Mouse (Mus musculus) heart, embryonic 14.5 days (tissue): ENCODE data around the gene Palm2. TPM values are rescaled to one million over a fixed set of nuclear protein-coding genes. Genes with fewer than 3 reads are reported as not detected.

ENCODE experiments used
- ATAC-seq: fragments of 200-750 bp; cut with Nextera tagmentation; 2 replicates; pipeline ENCODE4 v1.8.0; 2017; ENCODE audit warnings: low read depth, moderate TSS enrichment; ENCODE audit not compliant: insufficient number of reproducible peaks, insufficient read depth, low FRiP score
- H3K27ac ChIP-seq, 2 experiments: fragments of 200-500 bp in 1 of 2; fragments of 300-500 bp in 1 of 2; sonication (generic) in 1 of 2; replicated peaks in 1 of 2; 2 replicates each; pipeline ENCODE4 v1.5.1; 2012 to 2014; ENCODE audit warnings: low read depth in 2 of 2, low read length in 2 of 2, control low read depth in 1 of 2, mild to moderate bottlenecking in 1 of 2, mixed read lengths in 1 of 2; ENCODE audit not compliant: control insufficient read depth in 1 of 2, insufficient read depth in 1 of 2
- H3K27me3 ChIP-seq: fragments of 300-500 bp; sonication (generic); 2 replicates; pipeline ENCODE4 v1.6.1; 2014; ENCODE audit warnings: mild to moderate bottlenecking, low read length, control low read depth; ENCODE audit not compliant: control insufficient read depth, insufficient read depth
- H3K36me3 ChIP-seq: fragments of 300-500 bp; sonication (generic); 2 replicates; pipeline ENCODE4 v1.6.1; 2014; ENCODE audit warnings: mild to moderate bottlenecking, control low read depth, low read length, mixed read lengths; ENCODE audit not compliant: control insufficient read depth, insufficient read depth
- H3K4me1 ChIP-seq, 2 experiments: fragments of 200-500 bp in 1 of 2; fragments of 300-500 bp in 1 of 2; sonication (generic) in 1 of 2; 2 replicates each; pipeline ENCODE4 v1.6.1; 2012 to 2014; ENCODE audit warnings: low read length in 2 of 2, control low read depth in 1 of 2, mixed read lengths in 1 of 2; ENCODE audit not compliant: control insufficient read depth in 2 of 2, insufficient read depth in 2 of 2
- H3K4me2 ChIP-seq: fragments of 300-500 bp; sonication (generic); 2 replicates; pipeline ENCODE4 v1.6.1; 2014; ENCODE audit warnings: mild to moderate bottlenecking, low read length
- H3K4me3 ChIP-seq, 2 experiments: fragments of 200-500 bp in 1 of 2; fragments of 300-500 bp in 1 of 2; sonication (generic) in 1 of 2; 2 replicates each; pipeline ENCODE4 v1.5.1; 2012 to 2014; ENCODE audit warnings: low read length in 2 of 2, mild to moderate bottlenecking in 2 of 2, control low read depth in 1 of 2, low read depth in 1 of 2, moderate library complexity in 1 of 2; ENCODE audit not compliant: control insufficient read depth in 1 of 2, insufficient read depth in 1 of 2
- H3K9ac ChIP-seq: fragments of 300-500 bp; sonication (generic); 2 replicates; pipeline ENCODE4 v1.6.1; 2014; ENCODE audit warnings: mild to moderate bottlenecking, low read length
- H3K9me3 ChIP-seq: fragments of 300-500 bp; sonication (generic); 2 replicates; pipeline ENCODE4 v1.6.1; 2016; ENCODE audit warnings: low read length, control low read depth; ENCODE audit not compliant: control insufficient read depth
- WGBS: fragments of 180-500 bp; shearing (Covaris S2); extraction: QIAGEN DNeasy Blood & Tissue Kit; methylation state at CpG from one replicate; pipeline ENCODE4 v1.1.7; 2014; 5-methylcytosine and 5-hydroxymethylcytosine counted together
- polyA plus RNA-seq: library from polyadenylated mRNA; unstranded; fragments of >200 nt; fragmentation: Nextera tagmentation; extraction: Ambion mirVana; gene quantifications from 2 replicates; pipeline ENCODE4 v1.2.1, GENCODE M21; 2014

The Palm2 gene
- polyA plus RNA-seq, 1 experiment from 2014 or later: 21.0 TPM

DNA sequence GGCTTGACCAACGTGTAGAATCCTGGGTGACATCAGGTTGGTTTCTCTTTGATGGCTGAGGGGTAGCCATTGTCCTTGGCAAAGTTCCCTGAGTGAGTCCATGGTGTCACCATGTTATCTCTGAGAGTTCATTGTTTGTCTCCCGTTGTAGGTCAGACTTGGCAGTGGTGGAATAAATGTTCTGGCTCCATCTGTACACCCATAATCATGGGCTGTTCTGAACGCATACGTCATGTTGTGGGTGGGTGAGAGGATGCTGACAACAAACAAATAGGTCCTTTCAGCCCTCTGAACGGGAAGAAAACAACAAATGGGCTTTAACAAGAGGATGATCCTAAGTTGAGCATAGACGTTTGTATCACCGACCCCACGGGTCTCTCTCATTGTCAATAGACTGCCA is 5.7 kb upstream of the Palm2 start:
- Histone ChIP-seq H3K4me3 (no peak overlapping the region), H3K4me2 (no peak overlapping the region), H3K9ac (no peak overlapping the region), H3K27ac (no peak overlapping the region), H3K36me3 (no peaks in the 10 kb centered on the region), H3K4me1 (no peaks in the 10 kb centered on the region), H3K9me3 (no peaks in the 10 kb centered on the region), H3K27me3 (peaks cover 13% of the 10 kb centered on the region)
- no peak for ATAC-seq
- WGBS: 56% methylated on average over 8 of the region's 8 CpGs

GRCm38 (mm10) chr4:57434705-57435360 is 786 bp downstream of the Palm2 start:
- WGBS: 17% methylated on average over 19 of the region's 19 CpGs
- Histone ChIP-seq H3K27ac (no peak overlapping the region), H3K9me3 (no peaks in the 10 kb centered on the region), H3K4me2 (peak overlapping the region; percentile 100), H3K4me3 (peak overlapping the region; percentile 51 to 69), H3K4me1 (peaks cover 3 to 5% of the 10 kb centered on the region in 2 experiments; a peak in 3 of 4 replicates), H3K27me3 (peaks cover 36% of the 10 kb centered on the region), H3K9ac (peak overlapping the region; percentile 68), H3K36me3 (no peaks in the 10 kb centered on the region)
- no peak for ATAC-seq

DNA sequence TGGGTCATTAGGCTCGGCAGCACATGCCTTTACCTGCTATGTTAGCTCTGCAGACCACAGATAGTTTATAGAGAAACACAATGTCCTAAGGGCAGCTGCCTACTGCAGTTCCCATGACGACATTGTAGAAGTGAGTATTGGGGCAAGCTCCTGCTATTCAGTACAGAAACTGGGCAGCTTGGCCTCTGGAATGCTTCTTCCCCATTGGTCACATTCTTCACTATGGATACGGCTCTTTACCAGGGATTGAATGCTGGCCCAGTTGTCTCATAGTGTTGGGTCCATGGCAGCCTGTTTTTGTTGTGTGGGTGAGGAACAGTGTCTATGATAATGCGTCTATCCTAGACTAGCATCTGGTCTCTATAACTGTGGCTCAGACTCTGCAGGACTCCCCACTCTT is 2.2 kb downstream of the Palm2 start:
- WGBS: 73% methylated on average over 4 of the region's 4 CpGs

DNA sequence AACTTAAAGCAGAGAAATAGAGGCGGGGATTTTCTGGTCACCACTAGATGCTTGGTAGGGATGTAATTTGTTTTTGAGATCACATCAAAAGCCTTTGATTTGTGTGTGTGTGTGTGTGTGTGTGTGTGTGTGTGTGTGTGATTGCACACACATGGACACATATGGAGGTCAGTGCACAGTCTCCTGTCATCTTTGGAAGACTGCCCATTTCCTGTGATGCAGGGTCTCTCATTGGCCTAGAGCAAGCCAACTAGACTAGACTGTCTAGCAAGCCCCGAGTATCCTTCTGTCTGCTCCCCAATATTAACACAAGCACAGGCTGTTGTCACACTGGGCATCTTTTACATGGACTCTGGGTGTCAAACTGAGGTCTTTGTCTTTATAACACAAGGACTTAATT is 12.0 kb downstream of the Palm2 start:
- Histone ChIP-seq H3K27me3 (no peaks in the 10 kb centered on the region), H3K36me3 (no peaks in the 10 kb centered on the region), H3K27ac (no peak overlapping the region), H3K4me2 (no peak overlapping the region), H3K4me1 (no peaks in the 10 kb centered on the region), H3K9ac (no peak overlapping the region), H3K9me3 (peaks cover 3% of the 10 kb centered on the region), H3K4me3 (no peak overlapping the region)
- 76% methylated on average over 2 of the region's 2 CpGs for WGBS
- ATAC-seq: no peak

More for the DNA sequence above, 2.2 kb downstream of the Palm2 start:
- Histone ChIP-seq H3K27ac (no peak overlapping the region), H3K4me1 (peaks cover 3 to 5% of the 10 kb centered on the region in 2 experiments; a peak in 3 of 4 replicates), H3K4me3 (no peak overlapping the region), H3K9me3 (peaks cover 7% of the 10 kb centered on the region), H3K4me2 (no peak overlapping the region), H3K36me3 (no peaks in the 10 kb centered on the region), H3K27me3 (peaks cover 36% of the 10 kb centered on the region), H3K9ac (no peak overlapping the region)
- no peak for ATAC-seq

- no peak overlapping the region for H3K4me3 ChIP-seq
- no peak overlapping the region for H3K4me2 ChIP-seq
- H3K36me3 ChIP-seq: no peaks in the 10 kb centered on the region
- H3K4me1 ChIP-seq: peaks cover 0 to under 1% of the 10 kb centered on the region in 2 experiments; a peak in 1 of 4 replicates
- ATAC-seq: no peak
- H3K9ac ChIP-seq: no peak overlapping the region
- H3K9me3 ChIP-seq: no peaks in the 10 kb centered on the region
- 78% methylated on average over 4 of the region's 4 CpGs for WGBS
- H3K27me3 ChIP-seq: no peaks in the 10 kb centered on the region
- no peak overlapping the region for H3K27ac ChIP-seq
These were observed 12.9 kb downstream of the Palm2 start for GRCm38 (mm10) chr4:57446854-57447444.

DNA sequence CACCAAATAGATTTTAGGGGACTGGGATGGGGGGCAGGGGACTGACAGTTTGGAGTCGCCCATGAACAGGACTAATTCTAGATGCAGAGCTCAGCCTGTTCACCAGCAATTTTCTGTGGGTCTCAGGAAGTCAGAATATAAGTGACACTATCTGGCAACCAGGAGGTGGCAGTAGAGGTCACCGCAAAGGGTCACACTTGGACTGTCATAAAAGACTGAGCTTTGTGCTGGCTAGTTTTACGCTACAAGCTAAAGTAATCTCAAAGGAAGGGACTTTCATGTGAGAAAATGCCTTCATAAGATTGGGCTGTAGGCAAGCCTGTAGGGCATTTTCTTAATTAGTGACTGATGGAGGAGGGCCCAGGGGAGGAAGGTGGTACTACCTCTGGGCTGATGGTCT is 17.8 kb downstream of the Palm2 start:
- no peaks in the 10 kb centered on the region for H3K9me3 ChIP-seq
- 23% methylated on average over 3 of the region's 3 CpGs for WGBS
- ATAC-seq: 0 out of 2 replicates have a peak, but pooled peaks have one; percentile 56
- H3K36me3 ChIP-seq: no peaks in the 10 kb centered on the region
- peaks cover 0 to 4% of the 10 kb centered on the region in 2 experiments; a peak in 1 of 4 replicates for H3K4me1 ChIP-seq
- H3K9ac ChIP-seq: no peak overlapping the region
- H3K27me3 ChIP-seq: no peaks in the 10 kb centered on the region
- H3K4me3 ChIP-seq: no peak overlapping the region
- H3K4me2 ChIP-seq: no peak overlapping the region
- no peak overlapping the region for H3K27ac ChIP-seq

DNA sequence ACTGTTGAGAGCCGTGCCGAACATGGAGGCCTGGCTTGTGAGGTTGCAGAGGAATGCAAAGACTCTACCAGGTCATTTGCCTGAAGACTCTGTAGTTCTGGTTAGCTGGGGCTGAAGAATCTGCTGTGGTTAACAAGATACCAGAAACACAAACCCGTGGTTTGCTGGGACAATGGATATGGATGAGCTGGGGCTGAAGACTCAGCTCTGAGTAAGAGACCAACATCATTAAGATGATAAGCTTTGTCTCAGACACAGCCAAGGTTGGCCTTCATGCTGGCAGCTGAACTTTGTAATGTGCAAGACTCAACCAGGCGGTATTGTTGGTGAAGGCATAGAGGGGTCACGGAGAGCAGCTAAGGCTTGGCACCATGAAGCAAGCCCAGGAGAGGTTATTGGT is 18.6 kb downstream of the Palm2 start:
- no peak for ATAC-seq
- no peaks in the 10 kb centered on the region for H3K9me3 ChIP-seq
- H3K36me3 ChIP-seq: no peaks in the 10 kb centered on the region
- H3K4me1 ChIP-seq: peaks cover 0 to 4% of the 10 kb centered on the region in 2 experiments; a peak in 1 of 4 replicates
- H3K4me2 ChIP-seq: no peak overlapping the region
- 93% methylated on average over 5 of the region's 5 CpGs for WGBS
- H3K27me3 ChIP-seq: no peaks in the 10 kb centered on the region
- H3K9ac ChIP-seq: no peak overlapping the region
- H3K4me3 ChIP-seq: no peak overlapping the region
- no peak overlapping the region for H3K27ac ChIP-seq
